Mouse (Mus musculus) hindbrain, embryonic 12.5 days (tissue): ENCODE data around the gene Zdhhc8. TPM values are rescaled to one million over a fixed set of nuclear protein-coding genes. Genes with fewer than 3 reads are reported as not detected.
"Not testable (repeated sequence)": the region's sequence is repeated elsewhere in the genome, so short reads cannot be mapped to it uniquely, and the experiment has no call there.

ENCODE experiments used
- ATAC-seq: fragments of 200-750 bp; cut with Nextera tagmentation; 2 replicates; pipeline ENCODE4 v1.8.0; 2017; ENCODE audit warnings: moderate TSS enrichment; ENCODE audit not compliant: low FRiP score
- H3K27ac ChIP-seq: fragments of 300-500 bp; sonication (generic); 2 replicates; pipeline ENCODE4 v1.5.1; 2016; ENCODE audit warnings: mild to moderate bottlenecking
- H3K27me3 ChIP-seq: fragments of 300-500 bp; sonication (generic); 2 replicates; pipeline ENCODE4 v1.6.1; 2016; ENCODE audit warnings: mild to moderate bottlenecking
- H3K36me3 ChIP-seq: fragments of 300-500 bp; sonication (generic); 2 replicates; pipeline ENCODE4 v1.6.1; 2016; ENCODE audit warnings: mild to moderate bottlenecking
- H3K4me1 ChIP-seq: fragments of 300-500 bp; sonication (generic); 2 replicates; pipeline ENCODE4 v1.6.1; 2016
- H3K4me2 ChIP-seq: fragments of 300-500 bp; sonication (generic); replicated peaks from 2 replicates; pipeline ENCODE4 v1.6.1; 2016; ENCODE audit warnings: mild to moderate bottlenecking
- H3K4me3 ChIP-seq: fragments of 300-500 bp; sonication (generic); 2 replicates; pipeline ENCODE4 v1.5.1; 2016; ENCODE audit warnings: mild to moderate bottlenecking
- H3K9ac ChIP-seq: fragments of 300-500 bp; sonication (generic); 2 replicates; pipeline ENCODE4 v1.6.1; 2016; ENCODE audit warnings: mild to moderate bottlenecking, moderate library complexity
- H3K9me3 ChIP-seq: fragments of 300-500 bp; sonication (generic); replicated peaks from 2 replicates; pipeline ENCODE4 v1.6.1; 2016; ENCODE audit warnings: mild to moderate bottlenecking
- WGBS: fragments of 180-500 bp; shearing (Covaris S2); methylation state at CpG from one replicate; pipeline ENCODE4 v1.1.7; 2016; 5-methylcytosine and 5-hydroxymethylcytosine counted together
- polyA plus RNA-seq: library from polyadenylated mRNA; unstranded; fragments of >200 nt; fragmentation: Nextera tagmentation; extraction: Ambion mirVana; gene quantifications from 2 replicates; pipeline ENCODE4 v1.2.1, GENCODE M21; 2016

Gene Zdhhc8
- polyA plus RNA-seq, 1 experiment from 2014 or later: 19.4 TPM

- Histone ChIP-seq H3K27ac (no peak overlapping the region), H3K9me3 (no peaks in the 10 kb centered on the region), H3K4me3 (no peak overlapping the region), H3K36me3 (no peaks in the 10 kb centered on the region), H3K9ac (no peak overlapping the region), H3K4me2 (no peak overlapping the region), H3K27me3 (no peaks in the 10 kb centered on the region), H3K4me1 (peaks cover 34% of the 10 kb centered on the region)
- WGBS: 55% methylated on average over 7 of the region's 7 CpGs
- ATAC-seq: peak; percentile 28; the same call in 1 of the 2 replicates
Measured at GRCm38 (mm10) chr16:18203430-18204091, 31.4 kb downstream of the Zdhhc8 start.

- H3K9ac ChIP-seq: no peak overlapping the region
- H3K27ac ChIP-seq: no peak overlapping the region
- H3K27me3 ChIP-seq: no peaks in the 10 kb centered on the region
- peaks cover 44% of the 10 kb centered on the region for H3K4me1 ChIP-seq
- 94% methylated on average over 1 of the region's 1 CpGs for WGBS
- H3K4me2 ChIP-seq: no peak overlapping the region
- no peak overlapping the region for H3K4me3 ChIP-seq
- no peaks in the 10 kb centered on the region for H3K9me3 ChIP-seq
- ATAC-seq: no peak
- no peaks in the 10 kb centered on the region for H3K36me3 ChIP-seq
Measured at GRCm38 (mm10) chr16:18202061-18202460, 32.9 kb downstream of the Zdhhc8 start.

- H3K4me2 ChIP-seq: no peak overlapping the region
- H3K4me1 ChIP-seq: peaks cover 44% of the 10 kb centered on the region
- whole genome bisulfite sequencing: 35% methylated on average over 1 of the region's 1 CpGs
- H3K9me3 ChIP-seq: no peaks in the 10 kb centered on the region
- no peaks in the 10 kb centered on the region for H3K27me3 ChIP-seq
- no peak overlapping the region for H3K4me3 ChIP-seq
- no peak for ATAC-seq
- no peak overlapping the region for H3K9ac ChIP-seq
- H3K36me3 ChIP-seq: no peaks in the 10 kb centered on the region
- H3K27ac ChIP-seq: no peak overlapping the region
Measured at GRCm38 (mm10) chr16:18201620-18202019, 33.3 kb downstream of the Zdhhc8 start.

- H3K9ac ChIP-seq: no peak overlapping the region
- ATAC-seq: no peak
- 82% methylated on average over 2 of the region's 2 CpGs for WGBS
- no peaks in the 10 kb centered on the region for H3K27me3 ChIP-seq
- H3K36me3 ChIP-seq: no peaks in the 10 kb centered on the region
- H3K4me1 ChIP-seq: peaks cover 45% of the 10 kb centered on the region
- H3K27ac ChIP-seq: no peak overlapping the region
- no peaks in the 10 kb centered on the region for H3K9me3 ChIP-seq
- H3K4me2 ChIP-seq: no peak overlapping the region
- H3K4me3 ChIP-seq: no peak overlapping the region
Measured at GRCm38 (mm10) chr16:18200062-18200461, 34.9 kb downstream of the Zdhhc8 start.

GRCm38 (mm10) chr16:18198365-18199098, 36.4 kb downstream of the Zdhhc8 start:
- peaks cover 52% of the 10 kb centered on the region for H3K4me1 ChIP-seq
- no peaks in the 10 kb centered on the region for H3K27me3 ChIP-seq
- H3K9me3 ChIP-seq: no peaks in the 10 kb centered on the region
- no peak overlapping the region for H3K4me2 ChIP-seq
- 67% methylated on average over 10 of the region's 10 CpGs for WGBS
- no peak overlapping the region for H3K4me3 ChIP-seq
- no peak overlapping the region; the same call in 1 of the 2 replicates for H3K9ac ChIP-seq
- ATAC-seq: peak; percentile 19; the same call in 1 of the 2 replicates
- H3K27ac ChIP-seq: peak overlapping the region; percentile 71
- no peaks in the 10 kb centered on the region for H3K36me3 ChIP-seq

- H3K27ac ChIP-seq: peak overlapping the region; percentile 35; the same call in 1 of the 2 replicates
- peaks cover 52% of the 10 kb centered on the region for H3K4me1 ChIP-seq
- H3K9ac ChIP-seq: 0 out of 2 replicates have a peak overlapping the region, but pooled peaks have one; percentile 25
- no peaks in the 10 kb centered on the region for H3K27me3 ChIP-seq
- H3K36me3 ChIP-seq: no peaks in the 10 kb centered on the region
- H3K4me3 ChIP-seq: no peak overlapping the region
- 82% methylated on average over 6 of the region's 6 CpGs for WGBS
- no peak overlapping the region for H3K4me2 ChIP-seq
- H3K9me3 ChIP-seq: no peaks in the 10 kb centered on the region
- no peak for ATAC-seq
Measured at GRCm38 (mm10) chr16:18197881-18198280, 37.1 kb downstream of the Zdhhc8 start.

- H3K9ac ChIP-seq, H3K9me3 ChIP-seq, H3K4me2 ChIP-seq, H3K36me3 ChIP-seq, ATAC-seq, H3K27me3 ChIP-seq, H3K27ac ChIP-seq, H3K4me3 ChIP-seq: not testable (repeated sequence)
- WGBS: 53% methylated on average over 3 of the region's 3 CpGs
- H3K4me1 ChIP-seq: peaks cover 42% of the 10 kb centered on the region
Measured at GRCm38 (mm10) chr16:18195561-18195960, 39.4 kb downstream of the Zdhhc8 start.

GRCm38 (mm10) chr16:18195068-18195467, 39.9 kb downstream of the Zdhhc8 start:
- WGBS: 58% methylated on average over 5 of the region's 5 CpGs
- Histone ChIP-seq H3K27me3 (no peaks in the 10 kb centered on the region), H3K36me3 (no peaks in the 10 kb centered on the region), H3K9me3 (no peaks in the 10 kb centered on the region), H3K27ac (peak overlapping the region; percentile 64), H3K9ac (no peak overlapping the region), H3K4me1 (peaks cover 42% of the 10 kb centered on the region), H3K4me3 (no peak overlapping the region), H3K4me2 (no peak overlapping the region)
- no peak for ATAC-seq

GRCm38 (mm10) chr16:18194208-18194985, 40.5 kb downstream of the Zdhhc8 start:
- no peaks in the 10 kb centered on the region for H3K9me3 ChIP-seq
- peaks cover 37% of the 10 kb centered on the region for H3K4me1 ChIP-seq
- peak overlapping the region; percentile 64 for H3K27ac ChIP-seq
- H3K4me2 ChIP-seq: no peak overlapping the region
- ATAC-seq: peak; percentile 79
- H3K27me3 ChIP-seq: no peaks in the 10 kb centered on the region
- H3K36me3 ChIP-seq: no peaks in the 10 kb centered on the region
- no peak overlapping the region for H3K4me3 ChIP-seq
- H3K9ac ChIP-seq: no peak overlapping the region
- WGBS: 64% methylated on average over 15 of the region's 15 CpGs

- Histone ChIP-seq H3K27me3 (no peaks in the 10 kb centered on the region), H3K9ac (no peak overlapping the region), H3K4me2 (no peak overlapping the region), H3K27ac (no peak overlapping the region), H3K4me1 (peaks cover 18% of the 10 kb centered on the region), H3K4me3 (no peak overlapping the region), H3K36me3 (no peaks in the 10 kb centered on the region), H3K9me3 (0 out of 2 replicates have a peak, but pooled peaks cover 5% of the 10 kb centered on the region)
- ATAC-seq: no peak
- 84% methylated on average over 2 of the region's 2 CpGs for WGBS
Measured at GRCm38 (mm10) chr16:18191006-18191405, 43.9 kb downstream of the Zdhhc8 start.

- Histone ChIP-seq H3K36me3 (no peaks in the 10 kb centered on the region), H3K4me1 (no peaks in the 10 kb centered on the region), H3K9ac (no peak overlapping the region), H3K27me3 (no peaks in the 10 kb centered on the region), H3K4me2 (no peak overlapping the region), H3K9me3 (0 out of 2 replicates have a peak, but pooled peaks cover 5% of the 10 kb centered on the region), H3K27ac (no peak overlapping the region), H3K4me3 (no peak overlapping the region)
- ATAC-seq: no peak
- 90% methylated on average over 3 of the region's 3 CpGs for WGBS
Measured at GRCm38 (mm10) chr16:18187221-18187620, 47.7 kb downstream of the Zdhhc8 start.

GRCm38 (mm10) chr16:18186798-18187197, 48.1 kb downstream of the Zdhhc8 start:
- H3K9ac ChIP-seq: no peak overlapping the region
- H3K36me3 ChIP-seq: no peaks in the 10 kb centered on the region
- no peak overlapping the region for H3K4me2 ChIP-seq
- no peak for ATAC-seq
- 0 out of 2 replicates have a peak, but pooled peaks cover 5% of the 10 kb centered on the region for H3K9me3 ChIP-seq
- 84% methylated on average over 4 of the region's 4 CpGs for WGBS
- no peaks in the 10 kb centered on the region for H3K4me1 ChIP-seq
- H3K27me3 ChIP-seq: no peaks in the 10 kb centered on the region
- no peak overlapping the region for H3K27ac ChIP-seq
- no peak overlapping the region for H3K4me3 ChIP-seq
